Mouse (Mus musculus): ENCODE measurements at regions not wholly inside any gene's neighbourhood (a gene's known extent, or its start where the extent isn't known, plus 50 kb on each side); places are given as distances from the start of the nearest gene placed in this dataset.

DNA sequence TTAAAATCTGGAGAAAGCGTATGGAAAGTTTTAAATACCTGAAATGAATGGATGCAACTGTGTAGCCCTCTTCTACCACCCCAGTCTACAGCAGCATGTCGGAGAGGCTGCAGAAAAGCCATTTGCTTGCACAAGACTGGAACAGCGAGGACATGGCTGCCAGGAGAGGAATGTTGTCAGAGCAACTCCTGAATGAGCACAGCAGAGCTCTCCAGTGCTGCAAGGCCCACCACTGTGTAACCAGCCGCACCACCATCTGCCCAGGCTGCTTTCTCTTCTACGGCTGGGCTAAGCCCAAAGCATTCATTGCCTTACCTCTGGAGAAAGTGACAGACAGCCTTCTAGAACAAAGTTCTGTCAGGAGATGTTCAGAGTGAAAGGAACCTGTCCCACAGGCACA, 65.3 kb upstream of the Gm11238 start:
- no peak for DNase-seq (ENCODE audit: low read depth)
- TF ChIP-seq POLR2A (IDR thresholded peaks at IDR 0.05; ENCODE audit: borderline replicate concordance, extremely low read depth, insufficient read depth, insufficient read length, poor library complexity, severe bottlenecking): no peak

DNA sequence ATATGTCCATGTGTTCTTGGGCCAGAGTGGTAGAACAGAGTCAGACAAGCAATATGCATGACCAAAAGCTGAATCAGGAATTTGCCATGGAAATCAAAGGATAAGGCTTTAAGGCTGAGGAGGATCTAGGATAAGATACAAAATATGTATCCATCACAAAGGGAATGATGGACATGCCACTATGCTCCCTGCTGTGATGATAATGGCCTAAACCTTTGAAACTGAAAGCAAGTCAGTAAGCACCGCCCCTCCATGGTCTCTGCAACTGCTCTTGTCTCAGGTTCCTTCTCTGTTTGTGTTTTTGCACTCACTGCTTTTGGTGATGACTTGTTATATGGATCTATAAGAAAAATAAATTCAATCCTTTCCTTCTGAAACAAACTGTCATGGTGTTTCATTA, 76.1 kb upstream of the Gm11238 start:
- TF ChIP-seq CTCF (IDR thresholded peaks at IDR 0.05; ENCODE audit: borderline replicate concordance, extremely low read depth, insufficient read depth, insufficient read length) (no peak), POLR2A (IDR thresholded peaks at IDR 0.05; ENCODE audit: borderline replicate concordance, extremely low read depth, insufficient read depth, insufficient read length, poor library complexity, severe bottlenecking) (no peak)
- no peak for DNase-seq (ENCODE audit: low read depth)

DNA sequence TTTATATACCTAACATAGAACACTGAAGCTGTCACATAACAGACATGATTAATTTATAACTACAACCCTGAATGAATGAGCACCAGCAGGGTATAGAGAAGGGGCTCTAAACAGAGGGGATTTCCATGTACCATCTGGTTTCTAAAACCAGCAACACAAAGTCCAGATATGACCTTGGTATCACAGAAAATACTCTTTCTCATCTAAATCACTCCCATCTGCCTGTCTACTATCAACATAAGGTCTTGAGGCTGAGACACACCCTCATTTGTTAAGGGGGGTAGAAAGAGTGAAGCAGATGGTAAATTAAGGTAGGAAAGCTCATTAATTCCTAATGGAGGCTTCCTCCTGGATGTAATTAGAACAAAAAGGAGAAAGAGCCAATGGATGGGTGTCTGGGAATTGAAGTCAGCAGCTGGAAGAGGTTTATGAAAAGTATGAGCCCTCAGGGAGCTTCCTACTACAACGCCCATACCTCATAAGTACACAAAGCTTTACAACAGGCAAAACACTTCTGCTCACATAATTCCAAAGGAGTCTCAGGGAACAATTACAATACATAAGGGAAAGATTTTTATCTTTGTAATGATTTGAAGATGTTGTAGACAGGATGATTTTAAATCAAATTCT, 83.0 kb upstream of the Gm11238 start:
- DNase-seq (ENCODE audit: low read depth): peak; percentile 35
- TF ChIP-seq CTCF (IDR thresholded peaks at IDR 0.05; ENCODE audit: borderline replicate concordance, extremely low read depth, insufficient read depth, insufficient read length) (no peak), POLR2A (IDR thresholded peaks at IDR 0.05; ENCODE audit: borderline replicate concordance, extremely low read depth, insufficient read depth, insufficient read length, poor library complexity, severe bottlenecking) (no peak)

DNA sequence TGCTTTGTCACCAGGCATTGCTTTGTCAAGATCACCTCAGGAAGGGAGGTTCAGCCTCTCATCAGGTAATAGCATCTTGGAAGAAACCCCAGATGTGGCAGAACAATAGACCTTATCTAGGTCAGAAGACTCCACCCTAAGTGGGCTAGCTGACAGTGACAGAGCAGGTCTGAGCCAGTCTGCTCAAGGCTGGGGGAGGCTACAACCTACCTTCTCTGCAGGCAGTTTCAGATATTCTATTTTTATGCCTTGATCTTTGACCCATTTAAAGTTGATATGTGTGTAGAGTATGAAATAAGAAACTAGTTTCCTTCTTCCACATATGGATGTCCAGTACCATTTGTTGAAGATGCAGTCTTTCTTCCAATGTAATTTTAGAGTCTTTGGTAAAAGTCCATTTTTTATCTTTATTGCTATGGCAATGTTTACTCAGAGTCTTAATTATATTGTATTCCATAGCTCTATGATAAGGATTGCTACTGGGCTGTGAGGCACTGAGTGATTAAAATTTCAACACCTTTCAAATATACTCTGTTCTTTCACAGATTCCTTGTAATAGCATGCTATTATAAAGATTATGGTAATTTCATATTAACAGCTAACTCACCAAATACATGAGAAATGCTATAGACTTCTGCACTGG, 88.8 kb upstream of the Gm11238 start:
- TF ChIP-seq CTCF (IDR thresholded peaks at IDR 0.05; ENCODE audit: borderline replicate concordance, extremely low read depth, insufficient read depth, insufficient read length) (no peak), POLR2A (IDR thresholded peaks at IDR 0.05; ENCODE audit: borderline replicate concordance, extremely low read depth, insufficient read depth, insufficient read length, poor library complexity, severe bottlenecking) (no peak)
- no peak for DNase-seq (ENCODE audit: low read depth)

DNA sequence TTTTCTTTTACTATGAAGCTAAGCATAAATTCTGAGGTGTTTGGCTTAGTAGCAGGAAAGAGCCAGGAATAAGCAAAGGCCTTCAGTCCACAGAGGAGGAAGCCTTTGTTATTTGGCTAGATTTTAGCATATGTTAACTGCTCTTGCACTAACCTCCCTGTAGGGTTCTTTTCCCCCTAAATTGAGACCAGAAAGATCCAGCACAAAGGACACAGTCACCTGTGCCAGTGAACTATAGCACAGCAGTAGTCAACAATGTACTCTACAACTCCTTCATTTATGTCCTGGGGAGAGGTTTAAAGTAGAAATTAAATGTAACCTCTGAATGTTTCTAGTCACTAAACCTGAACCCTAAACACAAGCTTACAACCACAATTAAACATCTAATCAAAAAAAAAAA, 90.1 kb upstream of the Gm11238 start:
- peak; percentile 11 for DNase-seq (ENCODE audit: low read depth)
- no peak for TF ChIP-seq CTCF (IDR thresholded peaks at IDR 0.05; ENCODE audit: borderline replicate concordance, extremely low read depth, insufficient read depth, insufficient read length)
- TF ChIP-seq POLR2A (IDR thresholded peaks at IDR 0.05; ENCODE audit: borderline replicate concordance, extremely low read depth, insufficient read depth, insufficient read length, poor library complexity, severe bottlenecking): no peak

DNA sequence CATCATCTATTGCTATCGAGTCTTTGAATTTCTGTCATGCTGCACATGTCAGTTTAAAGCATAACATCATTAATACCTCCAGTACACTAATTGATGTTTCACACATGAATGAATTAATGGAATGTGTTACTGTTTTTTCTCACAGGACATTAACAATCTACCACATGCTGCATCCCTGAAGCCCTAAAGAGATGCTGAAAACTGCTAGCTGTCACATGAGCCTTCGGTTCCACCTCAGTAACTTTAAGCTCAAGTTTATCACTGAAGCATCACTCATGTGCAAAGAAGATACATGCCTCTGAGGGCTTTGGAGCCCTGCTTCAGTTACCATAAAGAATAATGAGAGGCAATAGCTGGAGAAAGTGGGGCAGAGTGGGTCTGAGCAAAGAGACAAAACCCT, 91.0 kb upstream of the Gm11238 start:
- peak; percentile 40 for DNase-seq (ENCODE audit: low read depth)

DNA sequence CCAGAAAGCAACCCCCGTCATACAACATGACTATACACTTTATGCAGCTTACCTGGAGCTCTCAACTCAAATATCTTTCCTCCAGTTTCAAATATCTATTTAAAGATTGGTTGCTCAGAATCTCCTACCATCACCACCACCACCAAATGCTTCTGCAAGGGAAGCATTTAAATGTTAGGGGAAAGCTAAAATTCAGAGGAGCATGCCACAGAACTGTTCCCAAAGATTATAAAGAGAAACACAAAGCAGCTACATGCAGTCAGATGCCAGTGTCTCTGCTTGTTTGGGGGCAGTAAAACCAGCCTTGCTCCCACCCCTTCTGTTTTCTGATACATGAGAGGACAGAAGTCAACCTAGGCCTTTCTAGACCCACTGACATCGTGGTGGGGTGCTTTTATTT, 100.8 kb upstream of the Gm11238 start:
- TF ChIP-seq CTCF (IDR thresholded peaks at IDR 0.05; ENCODE audit: borderline replicate concordance, extremely low read depth, insufficient read depth, insufficient read length): no peak
- no peak for TF ChIP-seq POLR2A (IDR thresholded peaks at IDR 0.05; ENCODE audit: borderline replicate concordance, extremely low read depth, insufficient read depth, insufficient read length, poor library complexity, severe bottlenecking)
- DNase-seq (ENCODE audit: low read depth): no peak

More for the DNA sequence above, 91.0 kb upstream of the Gm11238 start:
- TF ChIP-seq CTCF (IDR thresholded peaks at IDR 0.05; ENCODE audit: borderline replicate concordance, extremely low read depth, insufficient read depth, insufficient read length) (no peak), POLR2A (IDR thresholded peaks at IDR 0.05; ENCODE audit: borderline replicate concordance, extremely low read depth, insufficient read depth, insufficient read length, poor library complexity, severe bottlenecking) (no peak)

DNA sequence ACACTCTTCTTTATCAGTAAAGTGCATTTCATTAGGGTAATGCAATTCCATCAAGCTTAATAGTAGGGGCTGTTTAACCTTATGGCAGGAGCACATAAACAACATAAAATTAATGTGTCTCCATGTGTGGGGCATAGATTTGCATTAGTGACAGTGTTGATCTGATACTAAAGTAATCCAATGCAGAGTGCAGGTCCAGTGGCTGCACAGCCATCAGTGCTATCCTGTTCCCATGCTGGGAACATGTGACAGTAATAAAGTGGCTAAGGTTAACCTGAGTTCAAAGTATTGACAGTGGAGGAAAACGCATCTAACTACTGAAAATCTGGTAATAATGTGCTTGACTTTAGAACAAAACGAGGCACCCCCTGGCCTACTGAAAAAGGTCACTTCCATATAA, 84.3 kb upstream of the Gm11487 start:
- peak; percentile 35 for DNase-seq (ENCODE audit: low read depth)
- TF ChIP-seq CTCF (IDR thresholded peaks at IDR 0.05; ENCODE audit: borderline replicate concordance, extremely low read depth, insufficient read depth, insufficient read length) (no peak), POLR2A (IDR thresholded peaks at IDR 0.05; ENCODE audit: borderline replicate concordance, extremely low read depth, insufficient read depth, insufficient read length, poor library complexity, severe bottlenecking) (no peak)

DNA sequence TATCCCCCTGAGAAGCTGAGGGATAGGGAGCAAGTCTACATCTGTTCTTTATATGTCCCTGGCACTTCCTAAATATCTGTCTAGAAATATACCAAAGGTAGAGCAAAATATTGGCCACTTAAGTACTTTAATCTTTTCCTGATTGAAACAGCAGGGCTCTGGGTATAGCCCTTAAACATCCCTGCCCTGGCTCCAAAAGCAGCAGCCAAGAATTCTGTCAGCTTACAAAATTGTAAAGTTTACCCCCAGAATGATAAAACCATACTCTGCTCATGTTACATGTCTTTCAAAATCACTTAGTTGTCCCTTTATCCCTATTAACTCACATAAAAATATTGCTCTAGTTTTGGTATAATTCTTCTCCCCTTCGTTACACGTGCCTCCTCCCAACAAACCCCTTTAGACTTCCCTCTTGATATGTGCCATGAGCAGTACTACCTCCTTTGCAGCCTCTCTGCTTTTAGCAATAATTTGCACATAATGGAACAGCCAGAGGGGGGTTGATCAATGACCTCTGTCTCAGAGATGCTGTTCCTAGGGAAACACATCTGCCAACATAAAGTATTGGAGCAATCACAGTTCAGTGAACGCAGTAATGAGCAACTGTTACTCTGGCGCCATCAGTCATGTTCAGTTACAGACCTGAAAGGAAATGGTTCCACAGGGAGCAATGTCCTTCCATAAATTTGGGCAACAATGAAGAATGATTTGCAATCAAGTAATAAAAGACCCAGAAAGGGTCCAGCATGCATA, 83.6 kb upstream of the Gm11487 start:
- no peak for TF ChIP-seq POLR2A (IDR thresholded peaks at IDR 0.05; ENCODE audit: borderline replicate concordance, extremely low read depth, insufficient read depth, insufficient read length, poor library complexity, severe bottlenecking)
- no peak for TF ChIP-seq CTCF (IDR thresholded peaks at IDR 0.05; ENCODE audit: borderline replicate concordance, extremely low read depth, insufficient read depth, insufficient read length)
- peak; percentile 76 for DNase-seq (ENCODE audit: low read depth)

DNA sequence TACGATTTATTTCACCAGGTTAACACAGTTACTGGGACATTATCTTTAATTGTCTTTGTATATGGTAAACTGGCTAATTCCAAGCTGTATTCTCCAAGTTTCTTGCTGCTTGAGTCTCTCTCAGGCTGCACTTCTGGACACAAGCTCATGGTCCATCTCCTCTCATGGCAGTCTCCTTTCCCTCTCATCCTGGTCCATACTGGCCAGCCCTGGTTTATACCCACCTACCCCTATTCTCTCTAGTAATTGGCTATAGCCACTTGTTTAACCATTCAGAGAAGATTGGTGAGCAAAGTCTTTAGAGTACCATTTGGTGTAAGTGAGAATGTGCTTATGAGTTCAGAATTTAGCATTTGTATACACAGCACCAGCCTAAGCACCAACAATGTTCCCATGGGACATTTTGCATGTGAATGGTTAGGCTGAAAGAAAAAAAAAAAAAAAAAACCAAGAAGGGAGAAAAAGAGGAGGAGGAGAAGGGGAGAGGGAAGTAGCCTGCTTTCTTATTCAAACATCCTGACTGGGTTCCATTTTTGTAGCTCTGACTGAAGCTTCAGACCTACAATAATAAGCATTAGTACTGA, 63.2 kb upstream of the Gm11487 start:
- DNase-seq (ENCODE audit: low read depth): peak; percentile 66

More for the DNA sequence above, 63.2 kb upstream of the Gm11487 start:
- TF ChIP-seq CTCF (IDR thresholded peaks at IDR 0.05; ENCODE audit: borderline replicate concordance, extremely low read depth, insufficient read depth, insufficient read length) (no peak), POLR2A (IDR thresholded peaks at IDR 0.05; ENCODE audit: borderline replicate concordance, extremely low read depth, insufficient read depth, insufficient read length, poor library complexity, severe bottlenecking) (no peak)

All from brain, embryonic 14.5 days (tissue).